Mouse (Mus musculus) lung, postnatal 0 days (tissue): Measurements from ENCODE around the gene Entpd3. TPM values are rescaled to one million over a fixed set of nuclear protein-coding genes. Genes with fewer than 3 reads are reported as not detected.

Experiments
- ATAC-seq: fragments of 200-750 bp; cut with Nextera tagmentation; 2 replicates; pipeline ENCODE4 v1.8.0; 2017; ENCODE audit warnings: moderate library complexity
- DNase-seq: peaks from one replicate; pipeline ENCODE4 v3.0.0-alpha.2; 2016; ENCODE audit warnings: low spot score
- H3K27ac ChIP-seq: fragments of 300-500 bp; sonication (generic); 2 replicates; pipeline ENCODE4 v1.5.1; 2014; ENCODE audit warnings: antibody characterized with exemption, mild to moderate bottlenecking, low read length, mixed read lengths
- H3K27me3 ChIP-seq: fragments of 300-500 bp; sonication (generic); replicated peaks from 2 replicates; pipeline ENCODE4 v1.6.1; 2014; ENCODE audit warnings: low read length, mixed read lengths; ENCODE audit not compliant: insufficient read depth
- H3K36me3 ChIP-seq: fragments of 300-500 bp; sonication (generic); 2 replicates; pipeline ENCODE4 v1.6.1; 2014; ENCODE audit warnings: low read length, mixed read lengths; ENCODE audit not compliant: insufficient read depth
- H3K4me1 ChIP-seq: fragments of 300-500 bp; sonication (generic); 2 replicates; pipeline ENCODE4 v1.6.1; 2014; ENCODE audit warnings: antibody characterized with exemption, low read depth, low read length, mixed read lengths; ENCODE audit not compliant: insufficient read depth
- H3K4me2 ChIP-seq: fragments of 300-500 bp; sonication (generic); replicated peaks from 2 replicates; pipeline ENCODE4 v1.6.1; 2014; ENCODE audit warnings: low read depth, mild to moderate bottlenecking, low read length, moderate library complexity, mixed read lengths
- H3K4me3 ChIP-seq: fragments of 300-500 bp; sonication (generic); 2 replicates; pipeline ENCODE4 v1.5.1; 2014; ENCODE audit warnings: low read depth, low read length
- H3K9ac ChIP-seq: fragments of 300-500 bp; sonication (generic); replicated peaks from 2 replicates; pipeline ENCODE4 v1.6.1; 2014; ENCODE audit warnings: low read depth, mild to moderate bottlenecking
- H3K9me3 ChIP-seq: fragments of 300-500 bp; sonication (generic); 2 replicates; pipeline ENCODE4 v1.6.1; 2016; ENCODE audit warnings: low read length, mixed read lengths
- CTCF ChIP-seq: IDR thresholded peaks from 2 replicates; pipeline ENCODE4 v1.5.1; 2016; ENCODE audit warnings: antibody characterized with exemption, mild to moderate bottlenecking
- EP300 ChIP-seq: IDR thresholded peaks from 2 replicates; pipeline ENCODE4 v1.6.1; 2016; ENCODE audit warnings: antibody characterized with exemption, mild to moderate bottlenecking, control low read depth
- WGBS: fragments of 180-500 bp; shearing (Covaris S2); extraction: QIAGEN DNeasy Blood & Tissue Kit; methylation state at CpG from one replicate; pipeline ENCODE4 v1.1.7; 2014; 5-methylcytosine and 5-hydroxymethylcytosine counted together
- polyA plus RNA-seq: library from polyadenylated mRNA; unstranded; fragments of >200 nt; fragmentation: Nextera tagmentation; extraction: Ambion mirVana; gene quantifications from 2 replicates; pipeline ENCODE4 v1.2.1, GENCODE M21; 2015

Entpd3 gene
- polyA plus RNA-seq, 1 experiment from 2014 or later, result 4.1 TPM

- 10% methylated on average over 16 of the region's 16 CpGs for WGBS
- peak; percentile 68 for DNase-seq
- H3K4me3 ChIP-seq, result no peak overlapping the region
- TF ChIP-seq EP300 (no peak), CTCF (no peak)
- peak overlapping the region; percentile 31 for H3K4me2 ChIP-seq
- no peaks in the 10 kb centered on the region for H3K36me3 ChIP-seq
- no peaks in the 10 kb centered on the region for H3K9me3 ChIP-seq
- H3K27me3 ChIP-seq, result no peaks in the 10 kb centered on the region
- no peak overlapping the region for H3K9ac ChIP-seq
- peak; percentile 69 for ATAC-seq
- H3K4me1 ChIP-seq, result no peaks in the 10 kb centered on the region
- H3K27ac ChIP-seq, result peak overlapping the region; percentile 47; the same call in 1 of the 2 replicates
Observed at GRCm38 (mm10) chr9:120547026-120547668, 7.5 kb downstream of the Entpd3 start.

GRCm38 (mm10) chr9:120550778-120551177 is 11.2 kb downstream of the Entpd3 start:
- no peak overlapping the region for H3K4me2 ChIP-seq
- no peak overlapping the region for H3K27ac ChIP-seq
- no peaks in the 10 kb centered on the region for H3K27me3 ChIP-seq
- no peak overlapping the region for H3K9ac ChIP-seq
- no peaks in the 10 kb centered on the region for H3K36me3 ChIP-seq
- DNase-seq (no peak), ATAC-seq (no peak)
- H3K4me3 ChIP-seq, result no peak overlapping the region
- H3K9me3 ChIP-seq, result no peaks in the 10 kb centered on the region
- TF ChIP-seq EP300, result no peak
- no peaks in the 10 kb centered on the region for H3K4me1 ChIP-seq
- 79% methylated on average over 9 of the region's 9 CpGs for WGBS

DNA sequence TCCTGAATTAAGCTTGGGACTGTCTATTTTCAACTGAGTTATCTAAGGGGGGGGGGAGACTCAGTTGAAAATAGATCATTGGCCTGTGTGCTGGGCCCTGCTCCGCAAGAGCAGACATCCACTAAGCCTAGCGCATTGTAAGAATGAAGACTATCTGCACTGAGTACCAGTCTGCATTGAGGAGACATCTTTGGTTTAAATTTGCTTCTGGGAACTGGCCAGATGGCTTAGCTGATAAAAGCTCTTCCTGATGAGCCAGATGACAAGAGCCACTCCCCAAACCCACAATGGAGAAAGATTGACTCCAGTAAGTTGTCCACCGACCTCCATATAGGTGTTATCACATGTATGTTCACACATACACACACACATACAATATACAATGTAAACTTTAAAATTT is 24.0 kb downstream of the Entpd3 start:
- no peak overlapping the region for H3K9ac ChIP-seq
- no peak overlapping the region for H3K27ac ChIP-seq
- ATAC-seq, result no peak
- TF ChIP-seq CTCF (no peak), EP300 (no peak)
- H3K4me1 ChIP-seq, result no peaks in the 10 kb centered on the region
- WGBS, result 83% methylated on average over 3 of the region's 3 CpGs
- no peak overlapping the region for H3K4me3 ChIP-seq
- no peak for DNase-seq
- no peak overlapping the region for H3K4me2 ChIP-seq
- H3K27me3 ChIP-seq, result no peaks in the 10 kb centered on the region
- H3K36me3 ChIP-seq, result no peaks in the 10 kb centered on the region
- H3K9me3 ChIP-seq, result no peaks in the 10 kb centered on the region

- Histone ChIP-seq H3K9ac (no peak overlapping the region), H3K36me3 (no peaks in the 10 kb centered on the region), H3K9me3 (no peaks in the 10 kb centered on the region), H3K4me1 (no peaks in the 10 kb centered on the region), H3K4me3 (no peak overlapping the region), H3K27me3 (no peaks in the 10 kb centered on the region), H3K4me2 (no peak overlapping the region), H3K27ac (no peak overlapping the region)
- ATAC-seq (no peak), DNase-seq (no peak)
- 77% methylated on average over 2 of the region's 2 CpGs for WGBS
- TF ChIP-seq CTCF (no peak), EP300 (no peak)
Observed at GRCm38 (mm10) chr9:120564247-120564646, 24.6 kb downstream of the Entpd3 start.

DNA sequence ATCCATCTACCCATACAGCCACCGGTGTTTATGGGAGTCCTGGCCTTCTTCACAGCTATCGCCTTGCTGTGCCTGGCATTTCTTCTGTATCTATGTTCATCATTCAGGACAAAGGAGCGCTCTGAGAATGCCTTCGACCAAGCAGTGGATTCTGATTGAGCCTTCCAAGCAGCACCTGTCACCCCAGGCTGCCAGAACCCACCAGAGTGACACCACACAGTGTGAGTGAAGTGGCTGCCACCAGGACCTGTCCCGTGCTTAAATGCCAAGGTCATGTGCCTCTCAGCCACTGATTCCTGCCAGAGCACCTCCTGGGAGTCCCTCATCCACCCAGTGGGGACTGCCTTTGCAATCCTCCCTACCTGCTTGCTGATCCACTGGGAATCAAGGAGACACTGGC is 26.8 kb downstream of the Entpd3 start:
- DNase-seq (no peak), ATAC-seq (no peak)
- no peaks in the 10 kb centered on the region for H3K9me3 ChIP-seq
- TF ChIP-seq CTCF (no peak), EP300 (no peak)
- no peak overlapping the region for H3K27ac ChIP-seq
- H3K4me1 ChIP-seq, result peaks cover 4% of the 10 kb centered on the region; the same call in 1 of the 2 replicates
- H3K4me3 ChIP-seq, result no peak overlapping the region
- no peak overlapping the region for H3K9ac ChIP-seq
- H3K27me3 ChIP-seq, result no peaks in the 10 kb centered on the region
- 82% methylated on average over 5 of the region's 5 CpGs for WGBS
- no peak overlapping the region for H3K4me2 ChIP-seq
- no peaks in the 10 kb centered on the region for H3K36me3 ChIP-seq

GRCm38 (mm10) chr9:120568917-120569316 is 29.3 kb downstream of the Entpd3 start:
- Histone ChIP-seq H3K27me3 (no peaks in the 10 kb centered on the region), H3K27ac (no peak overlapping the region), H3K4me2 (no peak overlapping the region), H3K9me3 (no peaks in the 10 kb centered on the region), H3K4me1 (peaks cover 9% of the 10 kb centered on the region; the same call in 1 of the 2 replicates), H3K4me3 (no peak overlapping the region), H3K36me3 (peaks cover 13% of the 10 kb centered on the region; the same call in 1 of the 2 replicates), H3K9ac (no peak overlapping the region)
- TF ChIP-seq EP300, result no peak
- WGBS, result 47% methylated on average over 2 of the region's 2 CpGs
- no peak for DNase-seq
- ATAC-seq, result no peak
